Mouse (Mus musculus): ENCODE results near the gene Wdr12. TPM values are rescaled to one million over a fixed set of nuclear protein-coding genes. Genes with fewer than 3 reads are reported as not detected.
"Not testable (repeated sequence)": the region's sequence is repeated elsewhere in the genome, so short reads cannot be mapped to it uniquely, and the experiment has no call there.

The Wdr12 gene
- polyA plus RNA-seq, 1 experiment from 2014 or later = 41.6 TPM

DNA sequence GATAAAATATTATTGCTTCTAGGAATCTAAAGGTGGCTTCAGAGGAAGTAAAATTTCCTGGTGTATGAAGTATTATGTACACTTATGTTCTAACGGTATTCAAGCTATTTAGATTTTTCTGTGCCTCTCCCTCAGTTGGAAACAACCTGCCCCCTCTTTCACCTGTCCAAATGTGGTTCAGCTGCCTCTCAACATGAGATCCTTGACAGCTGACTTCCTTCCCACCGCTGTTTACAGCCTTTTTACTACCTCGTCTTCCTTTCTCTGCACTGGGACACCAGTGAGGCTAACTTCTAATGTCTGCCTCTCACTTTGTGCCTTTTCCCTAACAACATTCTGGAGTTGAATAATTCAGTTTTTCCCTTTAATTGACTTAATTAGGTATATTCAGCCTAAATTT, 22.9 kb downstream of the Wdr12 start:
- H3K27ac ChIP-seq (ENCODE audit: low read length) = no peak overlapping the region
- no peak for ATAC-seq (ENCODE audit: insufficient read depth, low FRiP score)
- no peaks in the 10 kb centered on the region for H3K4me1 ChIP-seq (ENCODE audit: control insufficient read depth, insufficient read depth, low read length)

DNA sequence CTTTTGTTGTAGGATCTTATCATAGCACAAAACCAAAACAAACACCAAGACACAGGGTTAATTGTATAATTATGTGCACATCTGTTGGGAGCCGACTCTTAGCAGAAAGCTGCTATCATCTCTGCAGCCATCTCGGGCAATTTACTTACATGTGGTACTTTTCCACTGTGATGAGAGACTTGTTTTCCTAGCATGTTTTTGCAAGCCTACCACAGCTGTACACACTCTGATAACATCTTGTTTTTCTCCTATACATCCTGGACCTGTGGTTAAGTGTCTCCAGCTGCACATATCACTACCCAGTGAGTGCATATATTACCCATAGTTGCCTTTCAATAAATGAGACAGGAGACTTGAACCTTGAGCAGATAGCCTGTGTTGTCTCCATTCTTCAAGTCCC, 23.5 kb downstream of the Wdr12 start:
- Histone ChIP-seq H3K27me3 (ENCODE audit: control insufficient read depth, insufficient read depth, low read length) (no peaks in the 10 kb centered on the region), H3K4me1 (ENCODE audit: control insufficient read depth, insufficient read depth, low read length) (no peaks in the 10 kb centered on the region), H3K4me2 (ENCODE audit: low read depth, low read length) (no peak overlapping the region), H3K9ac (ENCODE audit: low read length) (no peak overlapping the region), H3K9me3 (replicated peaks; ENCODE audit: control insufficient read depth, low read length) (no peaks in the 10 kb centered on the region), H3K36me3 (ENCODE audit: control insufficient read depth, insufficient read depth, low read length) (no peaks in the 10 kb centered on the region), H3K27ac (ENCODE audit: low read length) (no peak overlapping the region), H3K4me3 (replicated peaks; ENCODE audit: low read length) (no peak overlapping the region)
- no peak for ATAC-seq (ENCODE audit: insufficient read depth, low FRiP score)
- 74% methylated on average over 2 of the region's 2 CpGs for WGBS

More for the DNA sequence above, 22.9 kb downstream of the Wdr12 start:
- 76% methylated on average over 3 of the region's 3 CpGs for WGBS
- Histone ChIP-seq H3K36me3 (ENCODE audit: control insufficient read depth, insufficient read depth, low read length) (no peaks in the 10 kb centered on the region), H3K9ac (ENCODE audit: low read length) (no peak overlapping the region), H3K4me3 (replicated peaks; ENCODE audit: low read length) (no peak overlapping the region), H3K27me3 (ENCODE audit: control insufficient read depth, insufficient read depth, low read length) (no peaks in the 10 kb centered on the region), H3K4me2 (ENCODE audit: low read depth, low read length) (no peak overlapping the region), H3K9me3 (replicated peaks; ENCODE audit: control insufficient read depth, low read length) (no peaks in the 10 kb centered on the region)

- not testable (repeated sequence) for H3K27me3 ChIP-seq (ENCODE audit: control insufficient read depth, insufficient read depth, low read length); H3K9ac ChIP-seq (ENCODE audit: low read length); H3K9me3 ChIP-seq (replicated peaks; ENCODE audit: control insufficient read depth, low read length); H3K36me3 ChIP-seq (ENCODE audit: control insufficient read depth, insufficient read depth, low read length); H3K4me1 ChIP-seq (ENCODE audit: control insufficient read depth, insufficient read depth, low read length); H3K4me3 ChIP-seq (replicated peaks; ENCODE audit: low read length); ATAC-seq (ENCODE audit: insufficient read depth, low FRiP score); H3K4me2 ChIP-seq (ENCODE audit: low read depth, low read length); H3K27ac ChIP-seq (ENCODE audit: low read length)
Measured at GRCm38 (mm10) chr1:60070725-60071124, 27.7 kb downstream of the Wdr12 start.

DNA sequence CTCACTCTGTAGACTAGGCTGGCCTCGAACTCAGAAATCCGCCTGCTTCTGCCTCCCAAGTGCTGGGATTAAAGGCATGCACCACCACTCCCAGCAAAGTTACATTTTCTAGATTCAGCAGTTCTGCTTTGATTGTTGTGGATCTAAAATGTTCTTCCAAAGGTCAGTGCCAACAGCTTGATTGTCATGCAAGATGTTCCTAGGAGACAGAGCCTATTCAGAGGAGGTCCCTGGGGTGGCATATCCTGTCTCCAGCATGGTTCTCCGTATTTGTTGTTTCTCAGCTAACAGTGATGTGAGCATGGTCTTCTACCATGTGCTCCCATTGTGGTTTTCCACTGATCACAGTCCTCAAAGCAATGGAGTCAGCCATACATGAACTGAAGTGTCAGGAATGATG, 42.1 kb downstream of the Wdr12 start:
- Histone ChIP-seq H3K4me2 (ENCODE audit: low read depth, low read length) (no peak overlapping the region), H3K36me3 (ENCODE audit: control insufficient read depth, insufficient read depth, low read length) (no peaks in the 10 kb centered on the region), H3K4me3 (replicated peaks; ENCODE audit: low read length) (no peak overlapping the region), H3K9ac (ENCODE audit: low read length) (no peak overlapping the region), H3K9me3 (replicated peaks; ENCODE audit: control insufficient read depth, low read length) (no peaks in the 10 kb centered on the region), H3K27ac (ENCODE audit: low read length) (no peak overlapping the region), H3K4me1 (ENCODE audit: control insufficient read depth, insufficient read depth, low read length) (no peaks in the 10 kb centered on the region), H3K27me3 (ENCODE audit: control insufficient read depth, insufficient read depth, low read length) (no peaks in the 10 kb centered on the region)
- 81% methylated on average over 3 of the region's 3 CpGs for WGBS
- ATAC-seq (ENCODE audit: insufficient read depth, low FRiP score) = no peak

DNA sequence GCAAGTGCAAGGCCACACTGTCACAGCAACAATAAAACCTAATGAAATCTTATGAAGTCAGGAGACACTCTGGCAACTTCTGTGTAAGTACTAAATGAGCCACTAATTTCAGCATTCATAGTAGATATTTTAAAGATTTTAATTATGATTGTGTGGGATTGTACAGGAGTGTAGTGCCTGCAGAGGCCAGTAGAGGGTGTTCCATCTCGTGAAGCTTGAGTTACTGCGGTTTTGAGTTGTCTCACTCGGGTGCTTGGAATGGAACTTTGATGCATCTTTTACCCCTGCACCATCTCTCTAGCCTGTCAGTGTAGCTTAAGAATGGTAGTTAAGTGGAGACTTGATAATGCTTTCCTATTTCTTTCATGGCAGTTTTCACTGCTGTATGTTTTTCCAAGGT, 43.8 kb downstream of the Wdr12 start:
- no peaks in the 10 kb centered on the region for H3K36me3 ChIP-seq (ENCODE audit: control insufficient read depth, insufficient read depth, low read length)
- no peak overlapping the region for H3K4me2 ChIP-seq (ENCODE audit: low read depth, low read length)
- no peak overlapping the region for H3K9ac ChIP-seq (ENCODE audit: low read length)
- H3K4me1 ChIP-seq (ENCODE audit: control insufficient read depth, insufficient read depth, low read length) = no peaks in the 10 kb centered on the region
- no peak overlapping the region for H3K27ac ChIP-seq (ENCODE audit: low read length)
- H3K4me3 ChIP-seq (replicated peaks; ENCODE audit: low read length) = no peak overlapping the region
- WGBS = 31% methylated on average over 3 of the region's 3 CpGs
- no peak for ATAC-seq (ENCODE audit: insufficient read depth, low FRiP score)
- H3K9me3 ChIP-seq (replicated peaks; ENCODE audit: control insufficient read depth, low read length) = no peaks in the 10 kb centered on the region
- H3K27me3 ChIP-seq (ENCODE audit: control insufficient read depth, insufficient read depth, low read length) = no peaks in the 10 kb centered on the region

DNA sequence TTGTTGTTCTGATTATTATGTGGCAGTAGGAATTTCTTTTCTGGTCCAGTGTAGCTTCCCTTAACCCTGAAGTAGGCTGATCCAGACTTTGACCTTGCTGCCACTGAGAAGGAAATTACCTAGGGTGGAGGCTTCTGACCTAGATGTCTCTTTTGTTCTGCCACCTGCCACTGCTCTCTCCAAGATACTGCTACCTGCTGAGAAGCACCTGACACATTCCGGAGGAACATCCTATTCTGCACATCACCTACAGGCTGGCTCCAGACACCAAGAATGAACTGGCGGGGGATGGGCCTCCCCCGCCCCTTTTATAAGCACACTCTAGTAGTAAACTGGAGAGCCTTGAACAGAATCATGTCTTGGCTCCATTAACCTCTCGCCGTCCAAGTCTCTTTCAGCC, 51.0 kb downstream of the Wdr12 start:
- not testable (repeated sequence) for H3K4me2 ChIP-seq (ENCODE audit: low read depth, low read length); H3K4me1 ChIP-seq (ENCODE audit: control insufficient read depth, insufficient read depth, low read length); H3K9ac ChIP-seq (ENCODE audit: low read length); H3K27ac ChIP-seq (ENCODE audit: low read length); H3K9me3 ChIP-seq (replicated peaks; ENCODE audit: control insufficient read depth, low read length); ATAC-seq (ENCODE audit: insufficient read depth, low FRiP score); H3K36me3 ChIP-seq (ENCODE audit: control insufficient read depth, insufficient read depth, low read length); H3K4me3 ChIP-seq (replicated peaks; ENCODE audit: low read length)
- WGBS = 89% methylated on average over 5 of the region's 5 CpGs
- peaks cover 10% of the 10 kb centered on the region for H3K27me3 ChIP-seq (ENCODE audit: control insufficient read depth, insufficient read depth, low read length)

DNA sequence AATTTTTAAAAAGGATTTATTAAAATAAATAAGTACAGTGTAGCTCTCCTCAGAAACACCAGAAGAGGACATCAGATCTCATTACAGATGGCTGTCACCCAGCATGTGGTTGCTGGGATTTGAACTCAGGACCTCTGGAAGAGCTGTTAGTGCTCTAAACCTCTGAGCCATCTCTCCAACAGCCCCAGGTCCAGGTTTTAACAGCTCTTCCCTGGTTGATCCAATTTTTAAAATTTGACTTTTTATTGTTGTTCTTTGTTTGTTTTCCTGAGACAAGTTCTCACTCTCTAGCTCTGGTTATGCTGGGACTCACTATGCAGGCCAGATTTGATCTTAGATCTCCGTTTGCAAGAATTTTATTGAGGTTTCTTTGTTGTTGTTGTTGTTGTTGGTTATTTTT, 53.9 kb downstream of the Wdr12 start:
- H3K27ac ChIP-seq (ENCODE audit: low read length) = no peak overlapping the region
- H3K9me3 ChIP-seq (replicated peaks; ENCODE audit: control insufficient read depth, low read length) = no peaks in the 10 kb centered on the region
- peaks cover 16% of the 10 kb centered on the region for H3K27me3 ChIP-seq (ENCODE audit: control insufficient read depth, insufficient read depth, low read length)
- H3K4me1 ChIP-seq (ENCODE audit: control insufficient read depth, insufficient read depth, low read length) = 0 out of 2 replicates have a peak, but pooled peaks cover 4% of the 10 kb centered on the region
- H3K36me3 ChIP-seq (ENCODE audit: control insufficient read depth, insufficient read depth, low read length) = no peaks in the 10 kb centered on the region
- WGBS = 86% methylated on average over 1 of the region's 1 CpGs
- H3K9ac ChIP-seq (ENCODE audit: low read length) = no peak overlapping the region
- H3K4me2 ChIP-seq (ENCODE audit: low read depth, low read length) = no peak overlapping the region
- H3K4me3 ChIP-seq (replicated peaks; ENCODE audit: low read length) = no peak overlapping the region
- ATAC-seq (ENCODE audit: insufficient read depth, low FRiP score) = no peak

- under 1% methylated on average over 96 of the region's 99 CpGs for WGBS
- Histone ChIP-seq H3K9me3 (replicated peaks; ENCODE audit: control insufficient read depth, low read length) (no peaks in the 10 kb centered on the region), H3K36me3 (ENCODE audit: control insufficient read depth, insufficient read depth, low read length) (no peaks in the 10 kb centered on the region), H3K4me2 (ENCODE audit: low read depth, low read length) (peak within 1 kb of the TSS; percentile 80), H3K4me3 (replicated peaks; ENCODE audit: low read length) (peak within 1 kb of the TSS; percentile 66), H3K27me3 (ENCODE audit: control insufficient read depth, insufficient read depth, low read length) (peaks cover 16% of the 10 kb centered on the region), H3K27ac (ENCODE audit: low read length) (no peak within 1 kb of the TSS), H3K9ac (ENCODE audit: low read length) (peak within 1 kb of the TSS; percentile 76), H3K4me1 (ENCODE audit: control insufficient read depth, insufficient read depth, low read length) (0 out of 2 replicates have a peak, but pooled peaks cover 4% of the 10 kb centered on the region)
- peak; percentile 82; the same call in 1 of the 2 replicates for ATAC-seq (ENCODE audit: insufficient read depth, low FRiP score)
Measured at GRCm38 (mm10) chr1:60042796-60043469, 55.5 kb downstream of the Wdr12 start, which contains the start of gene Ica1l. TSS of gene Ica1l (minus strand) at chr1:60043184.

DNA sequence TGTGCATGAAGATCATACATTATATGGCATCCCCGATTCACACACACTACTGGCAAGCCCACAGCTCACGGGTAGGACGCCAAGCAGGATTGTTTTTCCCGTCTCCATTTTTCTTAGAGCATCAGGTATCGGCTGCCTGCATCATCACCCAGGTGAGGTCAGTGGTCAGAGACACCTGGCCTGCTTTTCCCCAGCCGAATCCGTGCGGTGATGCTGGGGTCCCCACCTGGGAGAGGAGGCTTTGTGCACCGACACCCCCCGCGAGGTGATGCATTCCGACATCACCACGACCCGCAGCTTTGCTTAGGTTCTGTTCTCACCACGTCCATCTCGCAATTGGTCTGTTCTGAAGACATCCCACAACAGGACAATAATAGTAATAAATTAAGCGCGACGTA, 56.0 kb downstream of the Wdr12 start:
- WGBS = 3% methylated on average over 19 of the region's 19 CpGs
- Histone ChIP-seq H3K36me3 (ENCODE audit: control insufficient read depth, insufficient read depth, low read length) (no peaks in the 10 kb centered on the region), H3K4me3 (replicated peaks; ENCODE audit: low read length) (peak overlapping the region; percentile 66), H3K4me2 (ENCODE audit: low read depth, low read length) (peak overlapping the region; percentile 80), H3K27me3 (ENCODE audit: control insufficient read depth, insufficient read depth, low read length) (peaks cover 16% of the 10 kb centered on the region), H3K9me3 (replicated peaks; ENCODE audit: control insufficient read depth, low read length) (no peaks in the 10 kb centered on the region), H3K9ac (ENCODE audit: low read length) (peak overlapping the region; percentile 76), H3K4me1 (ENCODE audit: control insufficient read depth, insufficient read depth, low read length) (0 out of 2 replicates have a peak, but pooled peaks cover 4% of the 10 kb centered on the region), H3K27ac (ENCODE audit: low read length) (no peak overlapping the region)
- ATAC-seq (ENCODE audit: insufficient read depth, low FRiP score) = no peak
